ENCODE assay signal across 15 mouse cellular contexts in genomic region chr3:90069688-90070087, GRCm38 (mm10).
"Had no signal": no experiment of that assay in that cellular context is flagged by ENCODE, and none has a peak within 500 bp of the region (broad histone marks: within the 10 kb centered on the region; RNA-seq: fewer than 3 reads in every experiment).

No protein-coding gene starts in this region.

- H3K9ac ChIP-seq: liver, embryonic 12.5 days; liver, embryonic 14.5 days; lung, embryonic 14.5 days; midbrain, embryonic 12.5 days; neural tube, embryonic 12.5 days had no signal

- H3K27me3 ChIP-seq: midbrain, embryonic 12.5 days; neural tube, embryonic 12.5 days had no signal

- H3K4me1 ChIP-seq: liver, embryonic 12.5 days; midbrain, embryonic 10.5 days; midbrain, embryonic 12.5 days; neural tube, embryonic 12.5 days had no signal

- H3K27ac ChIP-seq: liver, embryonic 12.5 days; liver, embryonic 14.5 days; midbrain, embryonic 10.5 days; midbrain, embryonic 12.5 days; neural tube, embryonic 12.5 days had no signal

- H3K9me3 ChIP-seq: liver, embryonic 12.5 days; midbrain, embryonic 10.5 days; midbrain, embryonic 12.5 days; neural tube, embryonic 12.5 days had no signal

- H3K4me2 ChIP-seq: liver, embryonic 12.5 days; lung, embryonic 14.5 days; midbrain, embryonic 12.5 days; neural tube, embryonic 12.5 days had no signal

- ATAC-seq: liver, embryonic 12.5 days; midbrain, embryonic 16.5 days had no signal

- H3K4me3 ChIP-seq: liver, embryonic 12.5 days; midbrain, embryonic 10.5 days; midbrain, embryonic 12.5 days; neural tube, embryonic 12.5 days had no signal

- DNase-seq: lung, adult 18-20 months; lung, embryonic 14.5 days; lung, postnatal 10 days; lung, postnatal 4 days; midbrain, embryonic 14.5 days; right cerebral cortex, postnatal 14 days; thymus, adult 18-20 months; thymus, postnatal 14 days; thymus, postnatal 36 days had no signal
